Mouse (Mus musculus): Measurements from ENCODE around the gene 9330161L09Rik. TPM values are rescaled to one million over a fixed set of nuclear protein-coding genes. Genes with fewer than 3 reads are reported as not detected.
A peak's percentile ranks its signal among the peaks of the same experiment; 100 is the strongest.

The 9330161L09Rik gene
- polyA plus RNA-seq, 1 experiment from 2014 or later: 0.78 TPM

GRCm38 (mm10) chr12:103380226-103380625 lies 27.4 kb downstream of the 9330161L09Rik start:
- H3K36me3 ChIP-seq: no peaks in the 10 kb centered on the region
- H3K27ac ChIP-seq: no peak overlapping the region
- ATAC-seq (ENCODE audit: low FRiP score): no peak

GRCm38 (mm10) chr12:103376774-103377173 lies 30.8 kb downstream of the 9330161L09Rik start:
- Histone ChIP-seq H3K9ac (no peak overlapping the region), H3K27ac (no peak overlapping the region), H3K36me3 (no peaks in the 10 kb centered on the region), H3K4me3 (no peak overlapping the region), H3K4me1 (replicated peaks) (no peaks in the 10 kb centered on the region), H3K9me3 (no peaks in the 10 kb centered on the region), H3K27me3 (no peaks in the 10 kb centered on the region), H3K4me2 (no peak overlapping the region)
- peak; percentile 52; the same call in 1 of the 2 replicates for ATAC-seq (ENCODE audit: low FRiP score)
- 71% methylated on average over 4 of the region's 4 CpGs for WGBS

More at GRCm38 (mm10) chr12:103380226-103380625, 27.4 kb downstream of the 9330161L09Rik start:
- Histone ChIP-seq H3K4me1 (replicated peaks) (no peaks in the 10 kb centered on the region), H3K4me3 (no peak overlapping the region), H3K4me2 (no peak overlapping the region), H3K9ac (no peak overlapping the region), H3K27me3 (no peaks in the 10 kb centered on the region), H3K9me3 (no peaks in the 10 kb centered on the region)
- 75% methylated on average over 4 of the region's 4 CpGs for WGBS

- no peaks in the 10 kb centered on the region for H3K4me1 ChIP-seq (replicated peaks)
These were observed 31.5 kb downstream of the 9330161L09Rik start for GRCm38 (mm10) chr12:103376124-103376523.

GRCm38 (mm10) chr12:103373530-103374236 lies 33.9 kb downstream of the 9330161L09Rik start:
- H3K4me1 ChIP-seq (replicated peaks): no peaks in the 10 kb centered on the region
- H3K4me2 ChIP-seq: no peak overlapping the region
- no peak for ATAC-seq (ENCODE audit: low FRiP score)
- no peaks in the 10 kb centered on the region for H3K9me3 ChIP-seq
- H3K9ac ChIP-seq: no peak overlapping the region
- H3K4me3 ChIP-seq: no peak overlapping the region
- WGBS: 86% methylated on average over 8 of the region's 8 CpGs
- H3K27me3 ChIP-seq: peaks cover 2% of the 10 kb centered on the region; the same call in 1 of the 2 replicates
- no peak overlapping the region for H3K27ac ChIP-seq
- no peaks in the 10 kb centered on the region for H3K36me3 ChIP-seq

More at GRCm38 (mm10) chr12:103376124-103376523, 31.5 kb downstream of the 9330161L09Rik start:
- Histone ChIP-seq H3K27ac (no peak overlapping the region), H3K9ac (no peak overlapping the region), H3K4me2 (no peak overlapping the region), H3K4me3 (no peak overlapping the region), H3K36me3 (no peaks in the 10 kb centered on the region), H3K9me3 (no peaks in the 10 kb centered on the region), H3K27me3 (no peaks in the 10 kb centered on the region)
- WGBS: 70% methylated on average over 5 of the region's 5 CpGs
- ATAC-seq (ENCODE audit: low FRiP score): 0 out of 2 replicates have a peak, but pooled peaks have one; percentile 39

GRCm38 (mm10) chr12:103371711-103372110 lies 35.9 kb downstream of the 9330161L09Rik start:
- H3K4me2 ChIP-seq: no peak overlapping the region
- no peak overlapping the region for H3K27ac ChIP-seq
- no peak for ATAC-seq (ENCODE audit: low FRiP score)
- H3K4me1 ChIP-seq (replicated peaks): no peaks in the 10 kb centered on the region
- no peak overlapping the region for H3K4me3 ChIP-seq
- no peaks in the 10 kb centered on the region for H3K36me3 ChIP-seq
- no peaks in the 10 kb centered on the region for H3K9me3 ChIP-seq
- no peak overlapping the region for H3K9ac ChIP-seq
- WGBS: 29% methylated on average over 6 of the region's 6 CpGs
- peaks cover 8% of the 10 kb centered on the region; the same call in 1 of the 2 replicates for H3K27me3 ChIP-seq

- 84% methylated on average over 4 of the region's 4 CpGs for WGBS
- no peak for ATAC-seq (ENCODE audit: low FRiP score)
- Histone ChIP-seq H3K27ac (no peak overlapping the region), H3K9me3 (no peaks in the 10 kb centered on the region), H3K9ac (no peak overlapping the region), H3K36me3 (no peaks in the 10 kb centered on the region), H3K4me3 (no peak overlapping the region), H3K27me3 (peaks cover 8% of the 10 kb centered on the region; the same call in 1 of the 2 replicates), H3K4me2 (no peak overlapping the region), H3K4me1 (replicated peaks) (no peaks in the 10 kb centered on the region)
These were observed 36.8 kb downstream of the 9330161L09Rik start for GRCm38 (mm10) chr12:103370861-103371260.

GRCm38 (mm10) chr12:103368777-103369176 lies 38.8 kb downstream of the 9330161L09Rik start:
- ATAC-seq (ENCODE audit: low FRiP score): no peak
- WGBS: 66% methylated on average over 2 of the region's 2 CpGs
- Histone ChIP-seq H3K9ac (no peak overlapping the region), H3K9me3 (no peaks in the 10 kb centered on the region), H3K27me3 (peaks cover 8% of the 10 kb centered on the region; the same call in 1 of the 2 replicates), H3K4me1 (replicated peaks) (no peaks in the 10 kb centered on the region), H3K27ac (no peak overlapping the region), H3K4me2 (no peak overlapping the region), H3K36me3 (no peaks in the 10 kb centered on the region), H3K4me3 (no peak overlapping the region)

GRCm38 (mm10) chr12:103368326-103368669 lies 39.3 kb downstream of the 9330161L09Rik start:
- Histone ChIP-seq H3K27me3 (peaks cover 8% of the 10 kb centered on the region; the same call in 1 of the 2 replicates), H3K4me2 (no peak overlapping the region), H3K27ac (no peak overlapping the region), H3K9ac (peak overlapping the region; percentile 15; the same call in 1 of the 2 replicates), H3K4me1 (replicated peaks) (no peaks in the 10 kb centered on the region), H3K9me3 (no peaks in the 10 kb centered on the region), H3K4me3 (no peak overlapping the region), H3K36me3 (no peaks in the 10 kb centered on the region)
- 80% methylated on average over 7 of the region's 7 CpGs for WGBS
- ATAC-seq (ENCODE audit: low FRiP score): no peak

GRCm38 (mm10) chr12:103367620-103368325 lies 39.8 kb downstream of the 9330161L09Rik start:
- Histone ChIP-seq H3K4me3 (no peak overlapping the region), H3K4me2 (peak overlapping the region; percentile 22; the same call in 1 of the 2 replicates), H3K9ac (peak overlapping the region; percentile 15; the same call in 1 of the 2 replicates), H3K36me3 (no peaks in the 10 kb centered on the region), H3K4me1 (replicated peaks) (no peaks in the 10 kb centered on the region), H3K27ac (no peak overlapping the region), H3K9me3 (no peaks in the 10 kb centered on the region), H3K27me3 (peaks cover 8% of the 10 kb centered on the region; the same call in 1 of the 2 replicates)
- 19% methylated on average over 18 of the region's 18 CpGs for WGBS
- peak; percentile 84 for ATAC-seq (ENCODE audit: low FRiP score)

GRCm38 (mm10) chr12:103367171-103367570 lies 40.4 kb downstream of the 9330161L09Rik start:
- H3K9ac ChIP-seq: no peak overlapping the region
- no peak overlapping the region for H3K27ac ChIP-seq
- no peak for ATAC-seq (ENCODE audit: low FRiP score)
- no peaks in the 10 kb centered on the region for H3K4me1 ChIP-seq (replicated peaks)
- 95% methylated on average over 2 of the region's 2 CpGs for WGBS
- H3K4me2 ChIP-seq: no peak overlapping the region
- no peaks in the 10 kb centered on the region for H3K9me3 ChIP-seq
- no peak overlapping the region for H3K4me3 ChIP-seq
- H3K27me3 ChIP-seq: peaks cover 8% of the 10 kb centered on the region; the same call in 1 of the 2 replicates
- H3K36me3 ChIP-seq: no peaks in the 10 kb centered on the region

- WGBS: 79% methylated on average over 3 of the region's 3 CpGs
- no peak for ATAC-seq (ENCODE audit: low FRiP score)
- Histone ChIP-seq H3K4me1 (replicated peaks) (peaks cover 8% of the 10 kb centered on the region; the same call in 1 of the 2 replicates), H3K9ac (no peak overlapping the region), H3K9me3 (no peaks in the 10 kb centered on the region), H3K36me3 (no peaks in the 10 kb centered on the region), H3K27me3 (no peaks in the 10 kb centered on the region), H3K27ac (no peak overlapping the region), H3K4me3 (no peak overlapping the region), H3K4me2 (no peak overlapping the region)
These were observed 45.3 kb downstream of the 9330161L09Rik start for GRCm38 (mm10) chr12:103362336-103362735.

- no peak for ATAC-seq (ENCODE audit: low FRiP score)
- H3K4me2 ChIP-seq: no peak overlapping the region
- 90% methylated on average over 17 of the region's 17 CpGs for WGBS
These were observed 45.9 kb downstream of the 9330161L09Rik start for GRCm38 (mm10) chr12:103361539-103362307.

More at GRCm38 (mm10) chr12:103361539-103362307, 45.9 kb downstream of the 9330161L09Rik start:
- H3K9me3 ChIP-seq: no peaks in the 10 kb centered on the region
- H3K36me3 ChIP-seq: no peaks in the 10 kb centered on the region
- H3K27ac ChIP-seq: no peak overlapping the region
- no peak overlapping the region for H3K4me3 ChIP-seq
- H3K4me1 ChIP-seq (replicated peaks): peaks cover 8% of the 10 kb centered on the region; the same call in 1 of the 2 replicates
- no peak overlapping the region for H3K9ac ChIP-seq
- no peaks in the 10 kb centered on the region for H3K27me3 ChIP-seq

Measured in hindbrain, embryonic 13.5 days (tissue).